Comparison of ENCODE assay signal across 16 mouse cellular contexts in the genomic region with DNA sequence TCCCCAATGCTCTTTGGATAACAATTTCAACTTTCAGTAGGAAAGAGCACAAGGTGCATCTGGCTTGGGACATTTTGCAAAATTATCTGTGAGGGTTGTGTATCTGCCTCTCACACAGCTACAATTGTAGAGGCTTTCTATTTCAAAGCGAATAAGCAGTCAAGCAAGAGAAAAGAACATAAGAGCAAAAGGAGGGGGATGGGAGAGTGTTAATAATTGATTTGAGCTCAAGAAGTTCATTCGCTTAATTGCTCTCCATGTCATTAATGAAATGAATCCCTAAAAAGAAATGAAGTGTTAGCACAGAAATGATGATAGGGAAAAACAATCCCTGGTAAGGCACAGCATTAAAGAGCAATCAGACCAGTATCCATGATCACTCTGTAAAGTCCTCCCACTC.
"Had no signal": no experiment of that assay in that cellular context is flagged by ENCODE, and none has a peak within 500 bp of the region (broad histone marks: within the 10 kb centered on the region; RNA-seq: fewer than 3 reads in every experiment).

No protein-coding gene starts in this region.

- DNase-seq: kidney, postnatal 25 days; layer of hippocampus, adult 9-11 months; layer of hippocampus, postnatal 36 days; liver; liver, embryonic 13.5 days; liver, postnatal 0 days; lung, postnatal 14 days; right cerebral cortex, postnatal 25 days; thymus, postnatal 36 days had no signal

- H3K4me3 ChIP-seq: limb, embryonic 12.5 days; liver, embryonic 13.5 days; lung, embryonic 15.5 days; megakaryocyte, embryonic 14.5 days; midbrain, embryonic 12.5 days had no signal

- H3K4me2 ChIP-seq: limb, embryonic 12.5 days; liver, embryonic 13.5 days; lung, embryonic 15.5 days; midbrain, embryonic 12.5 days had no signal

- H3K27ac ChIP-seq: limb, embryonic 12.5 days; liver, embryonic 13.5 days; lung, embryonic 15.5 days; macrophage; midbrain, embryonic 12.5 days had no signal

- H3K9me3 ChIP-seq: limb, embryonic 12.5 days; liver, embryonic 13.5 days; lung, embryonic 15.5 days; midbrain, embryonic 12.5 days had no signal

- H3K9ac ChIP-seq: limb, embryonic 12.5 days; liver, embryonic 13.5 days; liver, postnatal 0 days; lung, embryonic 15.5 days; midbrain, embryonic 12.5 days had no signal

- ATAC-seq: inflammation-experienced regulatory T-cells, adult 6 months; intestine, postnatal 0 days; liver, postnatal 0 days had no signal

- H3K27me3 ChIP-seq: limb, embryonic 12.5 days; liver, embryonic 13.5 days; lung, embryonic 15.5 days; megakaryocyte, embryonic 14.5 days; midbrain, embryonic 12.5 days had no signal

- H3K4me1 ChIP-seq: limb, embryonic 12.5 days; liver, embryonic 13.5 days; lung, embryonic 15.5 days; megakaryocyte, embryonic 14.5 days; midbrain, embryonic 12.5 days had no signal

- H3K36me3 ChIP-seq: limb, embryonic 12.5 days; liver, embryonic 13.5 days; lung, embryonic 15.5 days; midbrain, embryonic 12.5 days had no signal
